Mouse (Mus musculus) kidney, embryonic 16.5 days (tissue): ENCODE measurements around the gene Cbfa2t2. TPM values are rescaled to one million over a fixed set of nuclear protein-coding genes. Genes with fewer than 3 reads are reported as not detected.

ENCODE experiments used
- ATAC-seq: fragments of 200-750 bp; cut with Nextera tagmentation; 2 replicates; pipeline ENCODE4 v1.8.0; 2017; ENCODE audit warnings: moderate TSS enrichment; ENCODE audit not compliant: low FRiP score, low TSS enrichment
- H3K27ac ChIP-seq: fragments of 300-500 bp; sonication (generic); 2 replicates; pipeline ENCODE4 v1.5.1; 2014; ENCODE audit warnings: low read length
- H3K27me3 ChIP-seq: fragments of 300-500 bp; sonication (generic); 2 replicates; pipeline ENCODE4 v1.6.1; 2014; ENCODE audit warnings: low read length, control low read depth, mixed read lengths; ENCODE audit not compliant: insufficient read depth
- H3K36me3 ChIP-seq: fragments of 300-500 bp; sonication (generic); 2 replicates; pipeline ENCODE4 v1.6.1; 2014; ENCODE audit warnings: low read length, control low read depth, mixed read lengths; ENCODE audit not compliant: insufficient read depth
- H3K4me1 ChIP-seq: fragments of 300-500 bp; sonication (generic); 2 replicates; pipeline ENCODE4 v1.6.1; 2014; ENCODE audit warnings: low read length, control low read depth, mixed read lengths; ENCODE audit not compliant: insufficient read depth
- H3K4me2 ChIP-seq: fragments of 300-500 bp; sonication (generic); replicated peaks from 2 replicates; pipeline ENCODE4 v1.6.1; 2014; ENCODE audit warnings: low read depth, low read length
- H3K4me3 ChIP-seq: fragments of 300-500 bp; sonication (generic); 2 replicates; pipeline ENCODE4 v1.5.1; 2014; ENCODE audit warnings: mild to moderate bottlenecking, low read length
- H3K9ac ChIP-seq: fragments of 300-500 bp; sonication (generic); replicated peaks from 2 replicates; pipeline ENCODE4 v1.6.1; 2014; ENCODE audit warnings: low read length
- H3K9me3 ChIP-seq: fragments of 300-500 bp; sonication (generic); 2 replicates; pipeline ENCODE4 v1.6.1; 2016; ENCODE audit warnings: low read length, control low read depth
- WGBS: fragments of 180-500 bp; shearing (Covaris S2); extraction: QIAGEN DNeasy Blood & Tissue Kit; methylation state at CpG from one replicate; pipeline ENCODE4 v1.1.7; 2014; 5-methylcytosine and 5-hydroxymethylcytosine counted together
- polyA plus RNA-seq: library from polyadenylated mRNA; unstranded; fragments of >200 nt; fragmentation: Nextera tagmentation; extraction: Ambion mirVana; gene quantifications from 2 replicates; pipeline ENCODE4 v1.2.1, GENCODE M21; 2015

Gene Cbfa2t2
- polyA plus RNA-seq, 1 experiment from 2014 or later = 44.2 TPM

GRCm38 (mm10) chr2:154407063-154407642 is 29.1 kb upstream of the Cbfa2t2 start:
- Histone ChIP-seq H3K4me2 (peak overlapping the region; percentile 77), H3K36me3 (no peaks in the 10 kb centered on the region), H3K9me3 (no peaks in the 10 kb centered on the region), H3K27ac (no peak overlapping the region), H3K27me3 (no peaks in the 10 kb centered on the region), H3K9ac (peak overlapping the region; percentile 76), H3K4me3 (peak overlapping the region; percentile 69), H3K4me1 (peaks cover 22% of the 10 kb centered on the region)
- WGBS = 27% methylated on average over 10 of the region's 11 CpGs
- no peak for ATAC-seq

- no peaks in the 10 kb centered on the region for H3K27me3 ChIP-seq
- H3K36me3 ChIP-seq = no peaks in the 10 kb centered on the region
- ATAC-seq = peak; percentile 93
- 1% methylated on average over 76 of the region's 84 CpGs for WGBS
- H3K4me3 ChIP-seq = peak within 1 kb of the TSS; percentile 69
- H3K9ac ChIP-seq = peak within 1 kb of the TSS; percentile 76
- peak within 1 kb of the TSS; percentile 77 for H3K4me2 ChIP-seq
- no peak within 1 kb of the TSS for H3K27ac ChIP-seq
- H3K9me3 ChIP-seq = no peaks in the 10 kb centered on the region
- H3K4me1 ChIP-seq = peaks cover 18% of the 10 kb centered on the region
These were observed 28.4 kb upstream of the Cbfa2t2 start, which contains the start of gene Snta1 for GRCm38 (mm10) chr2:154407643-154408445. Gene Snta1 (minus strand): TSS chr2:154408099.

- Histone ChIP-seq H3K4me2 (no peak overlapping the region), H3K36me3 (no peaks in the 10 kb centered on the region), H3K27ac (no peak overlapping the region), H3K9ac (no peak overlapping the region), H3K4me1 (0 out of 2 replicates have a peak, but pooled peaks cover 9% of the 10 kb centered on the region), H3K9me3 (no peaks in the 10 kb centered on the region), H3K27me3 (no peaks in the 10 kb centered on the region), H3K4me3 (no peak overlapping the region)
- ATAC-seq = no peak
- WGBS = 63% methylated on average over 2 of the region's 2 CpGs
These were observed 25.9 kb upstream of the Cbfa2t2 start for GRCm38 (mm10) chr2:154410355-154410754.

DNA sequence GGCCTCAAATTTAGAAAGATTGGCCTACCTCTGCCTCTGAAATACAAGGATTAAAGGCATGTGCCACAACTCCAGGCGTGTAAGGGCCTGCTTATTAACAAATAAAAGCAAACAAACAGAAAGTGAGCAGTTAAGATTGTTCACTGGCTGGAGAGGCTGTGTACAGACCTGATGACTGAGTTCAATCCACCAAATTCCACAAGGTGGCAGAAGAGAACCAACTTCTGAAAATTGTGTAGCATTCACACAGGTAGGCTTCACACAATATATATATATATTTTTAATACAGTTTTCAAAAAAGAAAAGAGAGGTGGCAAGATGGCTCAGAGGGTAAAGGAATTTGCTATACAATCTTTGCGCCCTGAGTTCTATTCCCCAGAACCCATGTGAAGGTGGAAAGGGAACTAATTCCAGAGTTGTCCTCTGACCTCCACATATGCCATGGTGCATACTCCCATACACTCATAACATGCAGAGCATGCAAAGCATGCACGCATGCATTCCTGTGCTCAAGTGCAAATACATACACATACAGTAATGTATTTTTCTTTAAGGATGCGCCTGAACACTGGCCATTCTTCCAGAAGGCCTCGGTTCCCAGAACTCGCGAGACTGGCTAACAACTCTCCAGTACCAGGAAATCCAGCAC is 24.1 kb upstream of the Cbfa2t2 start:
- ATAC-seq = no peak
- H3K4me3 ChIP-seq = no peak overlapping the region
- 59% methylated on average over 7 of the region's 7 CpGs for WGBS
- no peaks in the 10 kb centered on the region for H3K36me3 ChIP-seq
- H3K27me3 ChIP-seq = no peaks in the 10 kb centered on the region
- H3K4me2 ChIP-seq = no peak overlapping the region
- H3K9me3 ChIP-seq = no peaks in the 10 kb centered on the region
- 0 out of 2 replicates have a peak, but pooled peaks cover 8% of the 10 kb centered on the region for H3K4me1 ChIP-seq
- H3K9ac ChIP-seq = no peak overlapping the region
- no peak overlapping the region for H3K27ac ChIP-seq

DNA sequence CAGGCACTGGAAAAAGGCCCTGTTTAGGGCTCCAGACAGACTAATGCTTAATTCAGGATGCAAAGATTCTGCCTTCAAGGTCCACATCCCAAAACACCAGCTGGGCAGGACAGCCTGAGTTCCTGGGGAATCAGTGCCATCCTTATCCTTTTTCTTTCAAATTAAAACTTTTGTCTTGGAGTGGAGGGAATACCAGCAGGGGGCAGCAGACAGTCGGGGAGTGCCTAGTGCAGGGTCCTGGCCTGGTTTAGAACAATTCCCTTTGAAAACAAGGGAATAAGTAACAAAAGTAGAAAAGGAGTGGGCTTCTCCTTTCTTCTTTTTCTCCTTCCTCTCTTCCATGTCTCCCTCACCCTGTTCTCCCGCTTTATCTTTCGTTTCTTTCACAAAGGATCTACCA is 19.2 kb upstream of the Cbfa2t2 start:
- 16% methylated on average over 3 of the region's 3 CpGs for WGBS
- Histone ChIP-seq H3K27me3 (no peaks in the 10 kb centered on the region), H3K4me2 (no peak overlapping the region), H3K27ac (no peak overlapping the region), H3K36me3 (no peaks in the 10 kb centered on the region), H3K4me1 (no peaks in the 10 kb centered on the region), H3K9me3 (no peaks in the 10 kb centered on the region), H3K4me3 (no peak overlapping the region), H3K9ac (no peak overlapping the region)
- ATAC-seq = 0 out of 2 replicates have a peak, but pooled peaks have one; percentile 49

DNA sequence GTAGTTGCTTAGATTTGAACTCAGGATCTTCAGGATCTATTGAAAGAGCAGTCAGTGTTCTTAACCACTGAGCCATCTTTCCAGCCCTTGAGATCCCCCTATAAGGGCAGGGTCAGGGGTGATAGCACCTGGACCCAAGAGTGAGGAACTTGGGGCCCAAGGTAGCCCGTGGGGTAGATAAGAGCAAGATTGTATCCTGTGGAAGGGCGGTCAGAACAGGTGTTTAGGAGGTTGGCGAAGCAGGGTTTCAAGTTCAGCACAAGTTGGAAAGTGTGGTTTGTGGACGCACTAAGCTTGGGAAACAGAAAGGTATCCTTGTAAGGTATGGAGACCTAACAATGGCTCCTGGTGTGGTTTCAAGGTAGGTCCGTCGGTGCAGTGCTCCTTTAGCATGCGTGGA is 18.3 kb upstream of the Cbfa2t2 start:
- Histone ChIP-seq H3K36me3 (no peaks in the 10 kb centered on the region), H3K9ac (no peak overlapping the region), H3K9me3 (no peaks in the 10 kb centered on the region), H3K27ac (no peak overlapping the region), H3K4me1 (no peaks in the 10 kb centered on the region), H3K27me3 (no peaks in the 10 kb centered on the region), H3K4me2 (no peak overlapping the region), H3K4me3 (no peak overlapping the region)
- WGBS = 92% methylated on average over 7 of the region's 7 CpGs
- ATAC-seq = no peak

- Histone ChIP-seq H3K36me3 (no peaks in the 10 kb centered on the region), H3K4me2 (no peak overlapping the region), H3K9me3 (no peaks in the 10 kb centered on the region), H3K27me3 (no peaks in the 10 kb centered on the region), H3K27ac (no peak overlapping the region), H3K9ac (no peak overlapping the region), H3K4me1 (no peaks in the 10 kb centered on the region), H3K4me3 (no peak overlapping the region)
- ATAC-seq = no peak
- 88% methylated on average over 9 of the region's 9 CpGs for WGBS
These were observed 16.4 kb upstream of the Cbfa2t2 start for GRCm38 (mm10) chr2:154419631-154420515.

- Histone ChIP-seq H3K4me3 (no peak overlapping the region), H3K27me3 (no peaks in the 10 kb centered on the region), H3K4me1 (no peaks in the 10 kb centered on the region), H3K36me3 (no peaks in the 10 kb centered on the region), H3K9ac (no peak overlapping the region), H3K4me2 (no peak overlapping the region), H3K27ac (no peak overlapping the region), H3K9me3 (peaks cover 5% of the 10 kb centered on the region; the same call in 1 of the 2 replicates)
- 39% methylated on average over 7 of the region's 7 CpGs for WGBS
- ATAC-seq = peak; percentile 64
These were observed 15.1 kb upstream of the Cbfa2t2 start for GRCm38 (mm10) chr2:154420942-154421731.

DNA sequence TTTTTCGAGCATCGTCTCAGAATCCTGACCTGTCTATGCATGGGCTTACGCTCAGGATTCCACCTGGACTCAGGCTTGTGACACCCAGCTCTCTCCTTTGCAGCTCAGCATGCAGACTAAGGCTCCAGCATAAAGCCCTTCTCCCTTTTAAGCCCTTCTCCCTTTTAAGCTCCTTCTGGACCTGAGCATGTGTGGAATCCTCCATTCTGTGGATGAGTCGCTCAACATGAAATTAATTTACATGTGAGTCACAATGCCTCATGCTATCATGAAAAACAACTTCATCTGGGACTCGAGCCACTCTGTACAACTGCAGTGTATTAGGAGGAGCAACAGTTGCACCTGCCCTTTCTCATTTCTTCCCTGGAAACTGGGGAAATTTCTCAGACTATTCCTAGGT is 14.1 kb upstream of the Cbfa2t2 start:
- Histone ChIP-seq H3K4me3 (no peak overlapping the region), H3K9ac (no peak overlapping the region), H3K4me2 (no peak overlapping the region), H3K9me3 (peaks cover 5% of the 10 kb centered on the region; the same call in 1 of the 2 replicates), H3K27ac (no peak overlapping the region), H3K36me3 (no peaks in the 10 kb centered on the region), H3K27me3 (no peaks in the 10 kb centered on the region), H3K4me1 (no peaks in the 10 kb centered on the region; the same call in 1 of the 2 replicates)
- 80% methylated on average over 5 of the region's 5 CpGs for WGBS
- ATAC-seq = no peak
